Mouse (Mus musculus): ENCODE results near the gene Gm7247. TPM values are rescaled to one million over a fixed set of nuclear protein-coding genes. Genes with fewer than 3 reads are reported as not detected.
"Not testable (repeated sequence)": the region's sequence is repeated elsewhere in the genome, so short reads cannot be mapped to it uniquely, and the experiment has no call there.

Gene Gm7247
- total and polyA plus RNA-seq, 2 experiments from 2014 or later: not detected

DNA sequence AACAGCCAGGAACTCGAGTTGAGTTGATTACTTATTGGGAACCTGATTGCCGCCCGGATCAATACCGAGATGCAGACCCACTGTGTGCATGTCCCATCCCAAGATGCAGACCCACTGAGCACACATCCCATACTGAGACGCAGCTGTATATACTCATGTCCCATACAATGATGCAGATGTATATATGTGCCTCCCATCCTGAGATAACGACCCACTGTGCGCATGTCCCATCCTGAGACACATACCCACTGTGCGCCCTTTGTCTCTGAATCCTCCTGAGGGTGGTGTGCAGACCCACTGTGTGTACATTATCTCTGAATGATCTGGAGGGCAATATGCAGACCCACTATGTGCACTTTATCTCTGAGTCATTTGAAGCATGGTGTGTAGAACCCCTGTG is 26.2 kb downstream of the Gm7247 start:
- no peak for TF ChIP-seq CTCF (IDR thresholded peaks at IDR 0.05; ENCODE audit: low read depth)

DNA sequence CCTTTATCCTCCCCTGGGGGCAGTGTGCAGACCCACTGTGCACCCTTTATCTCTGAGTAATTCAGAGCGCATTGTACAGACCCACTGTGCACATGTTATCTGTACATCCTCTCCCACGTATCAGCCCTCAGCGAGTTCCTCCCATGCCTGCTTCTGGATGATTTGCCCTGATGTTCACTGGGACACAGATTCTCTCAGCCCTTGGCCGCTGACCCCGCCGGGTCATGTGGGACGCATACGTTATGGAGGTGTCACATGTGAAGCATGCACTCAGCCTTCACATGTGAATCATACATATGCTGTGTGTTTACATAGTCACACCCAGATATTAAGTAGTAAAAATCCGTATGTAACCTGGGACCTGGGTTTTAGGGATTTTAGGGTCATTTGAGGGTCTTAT is 26.7 kb downstream of the Gm7247 start:
- no peak overlapping the region for H3K9ac ChIP-seq
- peaks cover 8% of the 10 kb centered on the region; the same call in 1 of the 2 replicates for H3K9me3 ChIP-seq (ENCODE audit: low read length)
- H3K4me1 ChIP-seq (ENCODE audit: insufficient read depth): no peaks in the 10 kb centered on the region
- 97% methylated on average over 9 of the region's 9 CpGs for WGBS
- no peak for ATAC-seq
- no peaks in the 10 kb centered on the region for H3K36me3 ChIP-seq (ENCODE audit: insufficient read depth)
- H3K4me2 ChIP-seq (ENCODE audit: low read depth): no peak overlapping the region
- H3K27ac ChIP-seq (ENCODE audit: low read depth, low read length): no peak overlapping the region
- DNase-seq: no peak
- no peak overlapping the region for H3K4me3 ChIP-seq (ENCODE audit: low read depth, low read length)
- no peaks in the 10 kb centered on the region for H3K27me3 ChIP-seq (ENCODE audit: insufficient read depth, low read length)
- TF ChIP-seq CTCF (IDR thresholded peaks at IDR 0.05; ENCODE audit: low read depth): no peak

More for the DNA sequence above, 26.2 kb downstream of the Gm7247 start:
- no peak overlapping the region for H3K4me3 ChIP-seq (ENCODE audit: low read depth, low read length)
- no peak overlapping the region for H3K27ac ChIP-seq (ENCODE audit: low read depth, low read length)
- no peaks in the 10 kb centered on the region for H3K4me1 ChIP-seq (ENCODE audit: insufficient read depth)
- H3K27me3 ChIP-seq (ENCODE audit: insufficient read depth, low read length): no peaks in the 10 kb centered on the region
- H3K4me2 ChIP-seq (ENCODE audit: low read depth): no peak overlapping the region
- H3K36me3 ChIP-seq (ENCODE audit: insufficient read depth): no peaks in the 10 kb centered on the region
- ATAC-seq (no peak), DNase-seq (no peak)
- 94% methylated on average over 8 of the region's 8 CpGs for WGBS
- no peak overlapping the region for H3K9ac ChIP-seq
- peaks cover 8% of the 10 kb centered on the region; the same call in 1 of the 2 replicates for H3K9me3 ChIP-seq (ENCODE audit: low read length)

DNA sequence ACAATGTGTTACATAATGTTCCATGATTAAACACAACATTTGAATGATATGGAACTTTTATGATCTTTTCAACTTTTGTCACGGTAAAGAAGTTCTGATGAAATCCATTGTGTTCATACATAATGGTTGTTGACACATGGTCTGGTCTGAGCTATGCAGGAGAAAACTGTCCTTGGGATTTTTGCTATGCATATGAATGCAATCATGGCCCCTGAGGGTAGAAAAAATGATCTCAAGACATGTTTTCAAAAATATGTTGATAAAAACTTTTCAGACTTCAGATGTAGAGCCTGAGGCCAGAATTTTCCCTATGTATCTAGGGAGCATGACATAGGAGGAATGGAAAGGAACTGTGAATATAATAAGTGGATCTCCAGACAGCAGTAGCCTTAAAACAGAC is 49.0 kb downstream of the Gm7247 start, which contains the start of gene Vmn2r88:
Gene Vmn2r88, plus strand, starts transcription at position 301 of the 400 bp plus-strand sequence.
- H3K4me1 ChIP-seq (ENCODE audit: insufficient read depth): no peaks in the 10 kb centered on the region
- DNase-seq: no peak
- H3K36me3 ChIP-seq (ENCODE audit: insufficient read depth): no peaks in the 10 kb centered on the region
- no peak within 1 kb of the TSS for H3K9ac ChIP-seq
- H3K9me3 ChIP-seq (ENCODE audit: low read length): no peaks in the 10 kb centered on the region
- H3K4me2 ChIP-seq (ENCODE audit: low read depth): no peak within 1 kb of the TSS
- TF ChIP-seq CTCF (IDR thresholded peaks at IDR 0.05; ENCODE audit: low read depth): no peak
- WGBS: 92% methylated on average over 1 of the region's 1 CpGs
- no peaks in the 10 kb centered on the region for H3K27me3 ChIP-seq (ENCODE audit: insufficient read depth, low read length)
- H3K27ac ChIP-seq (ENCODE audit: low read depth, low read length): no peak within 1 kb of the TSS
- no peak within 1 kb of the TSS for H3K4me3 ChIP-seq (ENCODE audit: low read depth, low read length)
- no peak for ATAC-seq

DNA sequence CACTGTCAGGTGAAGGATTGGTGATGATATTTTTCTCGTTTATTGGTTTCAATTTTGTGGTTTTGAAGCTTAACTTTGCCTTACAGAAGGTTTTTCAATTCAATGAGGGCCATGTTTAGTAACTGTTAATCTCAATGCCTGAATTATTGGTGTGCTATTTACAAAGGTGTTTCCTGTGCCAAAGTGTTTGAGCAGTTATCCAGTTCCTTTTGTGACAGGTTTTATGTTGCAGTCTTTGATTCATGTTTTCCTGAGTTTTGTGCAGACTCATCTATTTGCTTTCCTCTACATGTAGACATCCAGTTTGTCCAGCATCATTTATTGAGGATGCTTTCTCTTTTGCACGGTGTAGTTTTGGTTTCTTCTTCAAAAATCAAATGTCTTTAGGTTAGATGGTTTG is 62.3 kb downstream of the Gm7247 start:
- H3K27ac ChIP-seq (ENCODE audit: low read depth, low read length): no peak overlapping the region
- ATAC-seq: no peak
- no peaks in the 10 kb centered on the region for H3K27me3 ChIP-seq (ENCODE audit: insufficient read depth, low read length)
- H3K36me3 ChIP-seq (ENCODE audit: insufficient read depth): no peaks in the 10 kb centered on the region
- WGBS: 63% methylated on average over 2 of the region's 2 CpGs
- H3K4me2 ChIP-seq (ENCODE audit: low read depth): no peak overlapping the region
- H3K4me1 ChIP-seq (ENCODE audit: insufficient read depth): no peaks in the 10 kb centered on the region
- TF ChIP-seq CTCF (IDR thresholded peaks at IDR 0.05; ENCODE audit: low read depth): no peak
- H3K9me3 ChIP-seq (ENCODE audit: low read length): no peaks in the 10 kb centered on the region
- no peak overlapping the region for H3K4me3 ChIP-seq (ENCODE audit: low read depth, low read length)
- no peak overlapping the region for H3K9ac ChIP-seq
- no peak for DNase-seq

DNA sequence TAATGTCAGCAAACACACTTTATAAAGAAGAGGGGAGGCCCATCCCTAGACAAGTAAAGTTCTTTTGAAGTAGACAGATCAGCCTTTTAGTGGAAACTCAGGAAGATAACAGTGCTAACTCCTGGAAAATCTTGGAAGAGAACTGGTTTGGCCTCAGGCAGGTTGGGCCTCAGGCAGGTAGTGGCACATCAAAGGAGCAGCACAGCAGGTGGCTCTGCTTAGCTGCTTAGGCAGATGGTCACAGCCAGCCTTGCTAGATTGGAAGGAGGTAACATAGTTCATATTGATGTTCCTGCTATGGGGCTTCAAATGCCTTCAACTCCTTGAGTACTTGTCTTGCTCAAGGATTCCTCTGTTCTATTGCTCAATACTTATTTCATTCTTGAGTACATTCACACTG is 68.6 kb downstream of the Gm7247 start:
- not testable (repeated sequence) for H3K27me3 ChIP-seq (ENCODE audit: insufficient read depth, low read length); H3K4me2 ChIP-seq (ENCODE audit: low read depth)

DNA sequence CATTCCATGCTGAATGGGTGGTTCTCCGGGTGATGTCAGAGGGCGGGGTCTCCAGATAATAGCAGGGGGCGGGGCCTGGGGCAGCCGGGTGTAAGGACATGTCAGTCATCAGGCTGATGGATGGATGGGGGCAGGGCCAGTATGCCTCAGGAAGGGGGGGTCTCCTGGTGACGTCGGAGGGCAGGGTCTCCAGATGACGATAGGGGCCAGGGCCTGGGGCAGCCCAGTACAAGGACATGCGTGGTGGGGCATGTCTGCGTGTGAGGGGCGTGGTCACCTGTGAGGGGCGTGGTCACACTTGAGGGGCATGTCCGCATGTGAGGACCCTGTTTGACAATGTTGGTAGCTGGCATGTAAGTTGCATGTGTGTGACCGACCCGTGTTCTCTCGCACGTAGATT is 73.0 kb downstream of the Gm7247 start:
- DNase-seq (no peak), ATAC-seq (no peak)
- Histone ChIP-seq H3K4me2 (ENCODE audit: low read depth) (no peak overlapping the region), H3K4me1 (ENCODE audit: insufficient read depth) (no peaks in the 10 kb centered on the region), H3K36me3 (ENCODE audit: insufficient read depth) (no peaks in the 10 kb centered on the region), H3K9ac (no peak overlapping the region), H3K9me3 (ENCODE audit: low read length) (0 out of 2 replicates have a peak, but pooled peaks cover 5% of the 10 kb centered on the region), H3K27ac (ENCODE audit: low read depth, low read length) (no peak overlapping the region), H3K4me3 (ENCODE audit: low read depth, low read length) (no peak overlapping the region), H3K27me3 (ENCODE audit: insufficient read depth, low read length) (no peaks in the 10 kb centered on the region)
- TF ChIP-seq CTCF (IDR thresholded peaks at IDR 0.05; ENCODE audit: low read depth): no peak
- WGBS: 97% methylated on average over 16 of the region's 16 CpGs

More for the DNA sequence above, 68.6 kb downstream of the Gm7247 start:
- not testable (repeated sequence) for DNase-seq; H3K9me3 ChIP-seq (ENCODE audit: low read length); H3K27ac ChIP-seq (ENCODE audit: low read depth, low read length); ATAC-seq; H3K36me3 ChIP-seq (ENCODE audit: insufficient read depth); H3K4me1 ChIP-seq (ENCODE audit: insufficient read depth); H3K4me3 ChIP-seq (ENCODE audit: low read depth, low read length); H3K9ac ChIP-seq

DNA sequence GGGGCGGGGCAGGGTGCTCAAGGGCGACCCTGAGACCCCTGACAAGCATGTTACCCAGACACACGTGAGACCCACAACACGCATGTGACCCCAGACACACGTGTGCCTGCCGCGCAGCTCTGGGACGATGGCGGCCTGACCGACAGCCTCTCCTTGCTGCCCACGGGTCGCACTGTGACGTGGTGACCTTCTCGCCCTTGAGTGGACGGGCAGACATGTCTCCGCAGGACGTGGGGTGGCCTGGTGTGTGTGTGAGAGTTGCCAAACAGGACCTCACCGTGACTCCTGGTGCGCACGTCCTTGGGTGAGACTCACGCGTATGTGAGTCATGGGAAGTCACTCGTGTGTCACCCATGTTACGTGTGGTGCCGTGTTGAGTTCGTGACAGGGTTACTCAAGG is 73.5 kb downstream of the Gm7247 start:
- no peak overlapping the region for H3K4me3 ChIP-seq (ENCODE audit: low read depth, low read length)
- ATAC-seq (no peak), DNase-seq (no peak)
- WGBS: 97% methylated on average over 26 of the region's 26 CpGs
- H3K27me3 ChIP-seq (ENCODE audit: insufficient read depth, low read length): no peaks in the 10 kb centered on the region
- 0 out of 2 replicates have a peak, but pooled peaks cover 5% of the 10 kb centered on the region for H3K9me3 ChIP-seq (ENCODE audit: low read length)
- H3K36me3 ChIP-seq (ENCODE audit: insufficient read depth): no peaks in the 10 kb centered on the region
- H3K27ac ChIP-seq (ENCODE audit: low read depth, low read length): no peak overlapping the region
- no peaks in the 10 kb centered on the region for H3K4me1 ChIP-seq (ENCODE audit: insufficient read depth)
- no peak for TF ChIP-seq CTCF (IDR thresholded peaks at IDR 0.05; ENCODE audit: low read depth)
- no peak overlapping the region for H3K4me2 ChIP-seq (ENCODE audit: low read depth)
- no peak overlapping the region for H3K9ac ChIP-seq

DNA sequence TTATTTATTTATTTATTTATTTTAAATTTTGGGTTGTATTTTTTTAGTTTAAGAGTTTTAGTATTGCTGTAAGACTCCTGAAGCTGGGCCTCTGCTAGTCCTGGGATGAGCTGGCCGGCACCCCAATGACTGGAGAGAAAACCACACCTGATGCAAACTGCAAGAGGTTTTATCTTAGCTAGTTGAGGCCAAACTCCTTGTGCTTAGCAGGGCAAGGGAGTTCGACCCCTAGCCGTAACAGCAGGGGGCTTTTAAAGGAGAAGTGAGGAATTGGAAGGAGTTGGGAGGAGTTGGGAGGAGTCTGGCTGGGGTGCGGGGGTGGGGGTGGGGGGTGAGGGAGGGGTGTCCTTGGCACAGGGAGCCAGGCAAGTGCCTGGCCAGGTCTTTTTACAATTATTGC is 77.4 kb downstream of the Gm7247 start:
- H3K4me2 ChIP-seq (ENCODE audit: low read depth): no peak overlapping the region
- 82% methylated on average over 4 of the region's 4 CpGs for WGBS
- 0 out of 2 replicates have a peak, but pooled peaks cover 5% of the 10 kb centered on the region for H3K9me3 ChIP-seq (ENCODE audit: low read length)
- H3K36me3 ChIP-seq (ENCODE audit: insufficient read depth): no peaks in the 10 kb centered on the region
- no peak overlapping the region for H3K27ac ChIP-seq (ENCODE audit: low read depth, low read length)
- H3K9ac ChIP-seq: no peak overlapping the region
- no peaks in the 10 kb centered on the region for H3K27me3 ChIP-seq (ENCODE audit: insufficient read depth, low read length)
- no peak for DNase-seq
- TF ChIP-seq CTCF (IDR thresholded peaks at IDR 0.05; ENCODE audit: low read depth): no peak
- H3K4me1 ChIP-seq (ENCODE audit: insufficient read depth): no peaks in the 10 kb centered on the region
- ATAC-seq: no peak
- no peak overlapping the region for H3K4me3 ChIP-seq (ENCODE audit: low read depth, low read length)

DNA sequence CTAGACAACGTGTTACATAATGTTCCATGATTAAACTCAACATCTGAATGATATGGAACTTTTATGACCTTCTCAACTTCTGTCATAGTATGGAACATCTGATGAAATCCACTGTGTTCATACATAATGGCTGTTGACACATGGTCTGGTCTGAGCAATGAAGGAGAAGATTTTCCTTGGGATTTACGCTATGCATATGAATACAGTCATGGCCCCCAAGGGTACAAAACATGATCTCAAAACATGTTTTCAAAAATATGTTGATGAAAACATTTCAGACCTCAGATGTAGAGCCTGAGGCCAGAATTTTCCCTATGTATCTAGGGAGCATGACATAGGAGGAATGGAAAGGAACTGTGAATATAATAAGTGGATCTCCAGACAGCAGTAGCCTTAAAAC is 90.0 kb downstream of the Gm7247 start, which contains the start of gene Vmn2r89:
Gene Vmn2r89, plus strand, starts transcription at position 301 of the 400 bp plus-strand sequence.
- not testable (repeated sequence) for ATAC-seq; H3K4me1 ChIP-seq (ENCODE audit: insufficient read depth)

DNA sequence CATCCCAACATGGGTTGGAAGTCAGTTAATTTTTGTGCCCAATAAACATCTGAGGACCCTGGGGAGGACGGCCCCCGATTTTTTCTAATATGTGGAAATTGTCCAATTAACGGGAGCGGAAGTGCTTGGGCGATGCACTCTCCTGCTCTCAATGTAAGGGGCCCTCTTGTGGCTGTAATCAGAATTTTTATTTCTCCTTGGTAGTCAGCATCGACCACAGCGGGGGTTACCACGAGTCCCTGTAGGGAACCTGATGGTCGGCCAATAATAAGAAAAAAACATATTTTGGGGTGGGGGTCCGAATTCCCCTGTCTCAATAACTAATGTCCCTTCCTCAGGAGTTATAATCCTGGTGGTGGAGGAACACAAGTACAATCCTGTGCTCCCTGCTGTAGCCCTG is 118.7 kb downstream of the Gm7247 start:
- H3K9me3 ChIP-seq (ENCODE audit: low read length); H3K27ac ChIP-seq (ENCODE audit: low read depth, low read length); ATAC-seq; DNase-seq; H3K4me1 ChIP-seq (ENCODE audit: insufficient read depth); H3K27me3 ChIP-seq (ENCODE audit: insufficient read depth, low read length); H3K36me3 ChIP-seq (ENCODE audit: insufficient read depth); H3K4me2 ChIP-seq (ENCODE audit: low read depth); H3K9ac ChIP-seq; H3K4me3 ChIP-seq (ENCODE audit: low read depth, low read length): not testable (repeated sequence)
- 89% methylated on average over 10 of the region's 10 CpGs for WGBS

More for the DNA sequence above, 90.0 kb downstream of the Gm7247 start, which contains the start of gene Vmn2r89:
- not testable (repeated sequence) for H3K27ac ChIP-seq (ENCODE audit: low read depth, low read length); DNase-seq; H3K4me3 ChIP-seq (ENCODE audit: low read depth, low read length); H3K4me2 ChIP-seq (ENCODE audit: low read depth); H3K9me3 ChIP-seq (ENCODE audit: low read length); H3K36me3 ChIP-seq (ENCODE audit: insufficient read depth); H3K9ac ChIP-seq; H3K27me3 ChIP-seq (ENCODE audit: insufficient read depth, low read length)
- 80% methylated on average over 2 of the region's 2 CpGs for WGBS
